Mouse (Mus musculus) testis, postnatal 10 days (tissue): ENCODE data around the gene Vmn1r54.
"Not testable (repeated sequence)": the region's sequence is repeated elsewhere in the genome, so short reads cannot be mapped to it uniquely, and the experiment has no call there.

Experiments
- DNase-seq: peaks from one replicate; pipeline ENCODE4 v3.0.0; 2021; ENCODE audit warnings: low spot score

The Vmn1r54 gene

GRCm38 (mm10) chr6:90246000-90246399, at the start of gene Vmn1r54:
Vmn1r54 (plus strand) TSS chr6:90246300.
- no peak for DNase-seq

GRCm38 (mm10) chr6:90202493-90202892, 43.6 kb upstream of the Vmn1r54 start, which contains the start of gene V1ra8:
V1ra8 (plus strand) TSS chr6:90202793.
- not testable (repeated sequence) for DNase-seq

- no peak for DNase-seq
These were observed 21.8 kb upstream of the Vmn1r54 start, which contains the start of gene Vmn1r53 for GRCm38 (mm10) chr6:90224338-90224737. Vmn1r53 (minus strand) TSS chr6:90224438.

- not testable (repeated sequence) for DNase-seq
These were observed 14.0 kb upstream of the Vmn1r54 start for GRCm38 (mm10) chr6:90232114-90232513.

- DNase-seq, result no peak
These were observed 13.4 kb upstream of the Vmn1r54 start for GRCm38 (mm10) chr6:90232681-90233080.

GRCm38 (mm10) chr6:90244019-90244418, 2.1 kb upstream of the Vmn1r54 start:
- DNase-seq, result no peak

GRCm38 (mm10) chr6:90288265-90288664, 42.2 kb downstream of the Vmn1r54 start:
- DNase-seq, result no peak

GRCm38 (mm10) chr6:90300919-90301318, 54.8 kb downstream of the Vmn1r54 start, which contains the start of gene BC048671:
BC048671 (plus strand) TSS chr6:90301219.
- DNase-seq, result no peak

GRCm38 (mm10) chr6:90306315-90306975, 60.3 kb downstream of the Vmn1r54 start:
- DNase-seq, result no peak

GRCm38 (mm10) chr6:90308839-90309778, 63.0 kb downstream of the Vmn1r54 start:
- peak; percentile 37 for DNase-seq

- DNase-seq, result no peak
These were observed 69.9 kb downstream of the Vmn1r54 start for GRCm38 (mm10) chr6:90315961-90316360.

GRCm38 (mm10) chr6:90317510-90318258, 71.6 kb downstream of the Vmn1r54 start:
- DNase-seq, result no peak

GRCm38 (mm10) chr6:90319019-90319418, 72.9 kb downstream of the Vmn1r54 start:
- DNase-seq, result no peak

GRCm38 (mm10) chr6:90319475-90320191, 73.5 kb downstream of the Vmn1r54 start:
- DNase-seq, result no peak

- no peak for DNase-seq
These were observed 74.3 kb downstream of the Vmn1r54 start for GRCm38 (mm10) chr6:90320429-90320828.
